Mouse (Mus musculus) large intestine, adult 2 months (tissue): ENCODE measurements around the gene Cd300ld. TPM values are rescaled to one million over a fixed set of nuclear protein-coding genes. Genes with fewer than 3 reads are reported as not detected.
"Not testable (repeated sequence)": the region's sequence is repeated elsewhere in the genome, so short reads cannot be mapped to it uniquely, and the experiment has no call there.

Source experiments
- DNase-seq: peaks from one replicate; pipeline ENCODE4 v3.0.0-alpha.2; 2012; ENCODE audit warnings: low read depth, low spot score
- WGBS: fragments of 180-500 bp; shearing (Covaris S2); methylation state at CpG from one replicate; pipeline ENCODE4 v1.1.7; 2018; 5-methylcytosine and 5-hydroxymethylcytosine counted together
- polyA plus RNA-seq: library from polyadenylated mRNA; depleted of rRNA; stranded (reverse); fragments of >200 nt; gene quantifications from 2 replicates; pipeline ENCODE4 v1.2.3, GENCODE M21; 2012; rRNA removed

Gene Cd300ld
- 1.6 and 2.3 TPM in 2 replicates for polyA plus RNA-seq

GRCm38 (mm10) chr11:114989793-114990192 is at the start of gene Cd300ld:
Cd300ld (minus strand) TSS chr11:114989922.
- DNase-seq = no peak

GRCm38 (mm10) chr11:115037669-115038068 is 47.9 kb upstream of the Cd300ld start, which contains the start of gene Cd300ld5:
Cd300ld5 (minus strand) TSS chr11:115037769.
- no CpG with 5 or more reads among the region's 6 CpGs for WGBS
- DNase-seq = not testable (repeated sequence)

More at GRCm38 (mm10) chr11:114989793-114990192, at the start of gene Cd300ld:
- 66% methylated on average over 4 of the region's 4 CpGs for WGBS

- not testable (repeated sequence) for DNase-seq
- no CpG with 5 or more reads among the region's 6 CpGs for WGBS
These were observed 37.2 kb upstream of the Cd300ld start, which contains the start of gene Cd300ld4 for GRCm38 (mm10) chr11:115026912-115027311. Cd300ld4 (minus strand) TSS chr11:115027012.

GRCm38 (mm10) chr11:115016093-115016492 is 26.4 kb upstream of the Cd300ld start, which contains the start of gene Cd300ld2:
Cd300ld2 (minus strand) TSS chr11:115016193.
- DNase-seq = not testable (repeated sequence)
- WGBS = no CpG with 5 or more reads among the region's 7 CpGs

- WGBS = 78% methylated on average over 5 of the region's 5 CpGs
- no peak for DNase-seq
These were observed 14.3 kb upstream of the Cd300ld start for GRCm38 (mm10) chr11:115004070-115004469.

- 73% methylated on average over 7 of the region's 7 CpGs for WGBS
- DNase-seq = no peak
These were observed 11.8 kb upstream of the Cd300ld start, which contains the start of gene Cd300c2 for GRCm38 (mm10) chr11:115001474-115002040. Cd300c2 (minus strand) TSS chr11:115001880.

GRCm38 (mm10) chr11:114981866-114982265 is 7.9 kb downstream of the Cd300ld start:
- no peak for DNase-seq
- 68% methylated on average over 4 of the region's 4 CpGs for WGBS

GRCm38 (mm10) chr11:114972726-114973125 is 17.0 kb downstream of the Cd300ld start:
- 65% methylated on average over 10 of the region's 10 CpGs for WGBS
- DNase-seq = no peak

GRCm38 (mm10) chr11:114968752-114969207 is 20.9 kb downstream of the Cd300ld start, which contains the start of gene Cd300c:
Cd300c (minus strand) TSS chr11:114969157.
- DNase-seq = no peak
- 68% methylated on average over 9 of the region's 9 CpGs for WGBS

GRCm38 (mm10) chr11:114965182-114965828 is 24.4 kb downstream of the Cd300ld start:
- DNase-seq = no peak
- 16% methylated on average over 3 of the region's 3 CpGs for WGBS

- DNase-seq = no peak
- WGBS = 57% methylated on average over 1 of the region's 1 CpGs
These were observed 29.4 kb downstream of the Cd300ld start for GRCm38 (mm10) chr11:114960369-114960768.

GRCm38 (mm10) chr11:114934144-114934543 is 55.6 kb downstream of the Cd300ld start, which contains the start of gene Cd300lb:
Cd300lb (minus strand) TSS chr11:114934386.
- WGBS = 16% methylated on average over 6 of the region's 6 CpGs
- no peak for DNase-seq

- no peak for DNase-seq
- 35% methylated on average over 4 of the region's 4 CpGs for WGBS
These were observed 56.1 kb downstream of the Cd300ld start for GRCm38 (mm10) chr11:114933591-114933990.

Other genes with a start within 250 kb of the Cd300ld start
- gene Kif19a, start 224.5 kb downstream of the Cd300ld start, polyA plus RNA-seq = 0.76 and 1.0 TPM in 2 replicates
- gene Btbd17, start 194.0 kb downstream of the Cd300ld start, polyA plus RNA-seq = 0.30 and 0.40 TPM in 2 replicates
- gene Gpr142, start 191.0 kb downstream of the Cd300ld start, polyA plus RNA-seq = not detected in 2 replicates
- gene Gprc5c, start 138.8 kb downstream of the Cd300ld start, polyA plus RNA-seq = 2.0 and 3.9 TPM in 2 replicates
- 1.3 and 2.2 TPM in 2 replicates for gene Cd300a, start 99.9 kb downstream of the Cd300ld start, polyA plus RNA-seq
- gene Cd300lb, start 55.5 kb downstream of the Cd300ld start, polyA plus RNA-seq = 0.25 and 0.63 TPM in 2 replicates
- gene Cd300c, start 20.8 kb downstream of the Cd300ld start, polyA plus RNA-seq = 0.63 and 1.2 TPM in 2 replicates
- gene Cd300c2, start 12.0 kb upstream of the Cd300ld start, polyA plus RNA-seq = 8.0 and 10.1 TPM in 2 replicates
- not detected in 2 replicates for gene Cd300ld2, start 26.3 kb upstream of the Cd300ld start, polyA plus RNA-seq
- gene Cd300ld4, start 37.1 kb upstream of the Cd300ld start, polyA plus RNA-seq = 0.29 TPM in 1 of 2 replicates, not detected in the other
- 0.89 TPM in 1 of 2 replicates, not detected in the other for gene Cd300ld5, start 47.8 kb upstream of the Cd300ld start, polyA plus RNA-seq
- 2.9 and 3.7 TPM in 2 replicates for gene Cd300ld3, start 58.5 kb upstream of the Cd300ld start, polyA plus RNA-seq
- 0.19 and 0.59 TPM in 2 replicates for gene Cd300e, start 72.3 kb upstream of the Cd300ld start, polyA plus RNA-seq
- gene Rab37, start 101.5 kb upstream of the Cd300ld start, polyA plus RNA-seq = 3.5 and 4.5 TPM in 2 replicates
- 4.8 and 6.3 TPM in 2 replicates for gene Cd300lf, start 144.1 kb upstream of the Cd300ld start, polyA plus RNA-seq
- 492 and 733 TPM in 2 replicates for gene Slc9a3r1, start 173.4 kb upstream of the Cd300ld start, polyA plus RNA-seq
- gene Tmem104, start 197.6 kb upstream of the Cd300ld start, polyA plus RNA-seq = 7.9 and 10.1 TPM in 2 replicates
- 25.3 and 25.4 TPM in 2 replicates for gene Nat9, start 197.9 kb upstream of the Cd300ld start, polyA plus RNA-seq